Comparison of ENCODE assay signal across 8 mouse cellular contexts in genomic region chr12:4916994-4917804, GRCm38 (mm10). TPM values are rescaled to one million over a fixed set of nuclear protein-coding genes. Genes with fewer than 3 reads are reported as not detected.
DNase-seq lines count a peak whose midpoint lies in the region; ATAC-seq lines count a peak whose summit lies in the region.

Gene Atad2b (plus strand): TSS chr12:4917353.

- H3K27ac ChIP-seq in brown adipose tissue, adult 24 weeks (replicated peaks; ENCODE audit: low read depth, low read length): peak within 1 kb of the TSS; percentile 87
- peak within 1 kb of the TSS; percentile 93 to 98 for H3K27ac ChIP-seq in heart, embryonic 14.5 days (replicated peaks in 1 of 2; ENCODE audit: control insufficient read depth in 1 of 2, insufficient read depth in 1 of 2, low read depth in 2 of 2, low read length in 2 of 2)
- H3K27ac ChIP-seq in liver, embryonic 13.5 days: peak within 1 kb of the TSS; percentile 93
- peak within 1 kb of the TSS; percentile 97 for H3K27ac ChIP-seq in stomach, embryonic 16.5 days (ENCODE audit: low read length)

- WGBS in heart, embryonic 14.5 days: under 1% methylated on average over 81 of the region's 89 CpGs
- under 1% methylated on average over 88 of the region's 89 CpGs for WGBS in liver, embryonic 13.5 days (ENCODE audit: insufficient replicate concordance)
- under 1% methylated on average over 74 of the region's 89 CpGs for WGBS in stomach, embryonic 16.5 days

- DNase-seq in CD4-positive, CD25-positive, alpha-beta regulatory T cell, adult 2 months (ENCODE audit: low read depth, low spot score): peak; percentile 99
- DNase-seq in fibroblast of lung, adult 2 months (ENCODE audit: low read depth): peak; percentile 91
- DNase-seq in kidney, postnatal 14 days: peak; percentile 98
- peak; percentile 97 for DNase-seq in liver, embryonic 13.5 days
- DNase-seq in neural tube, embryonic 10.5 days (ENCODE audit: extremely low spot score, low spot score): peak; percentile 98

- H3K9me3 ChIP-seq in heart, embryonic 14.5 days (ENCODE audit: control insufficient read depth, low read length): no peaks in the 10 kb centered on the region
- H3K9me3 ChIP-seq in liver, embryonic 13.5 days (replicated peaks): no peaks in the 10 kb centered on the region
- no peaks in the 10 kb centered on the region for H3K9me3 ChIP-seq in stomach, embryonic 16.5 days (replicated peaks; ENCODE audit: control insufficient read depth, low read length)

- H3K9ac ChIP-seq in heart, embryonic 14.5 days (ENCODE audit: low read length): peak within 1 kb of the TSS; percentile 100
- H3K9ac ChIP-seq in liver, embryonic 13.5 days: peak within 1 kb of the TSS; percentile 100
- H3K9ac ChIP-seq in stomach, embryonic 16.5 days (ENCODE audit: low read length): peak within 1 kb of the TSS; percentile 96

- ATAC-seq in heart, embryonic 14.5 days (ENCODE audit: insufficient number of reproducible peaks, insufficient read depth, low FRiP score, low read depth): peak; percentile 99
- peak; percentile 97 for ATAC-seq in liver, embryonic 13.5 days (ENCODE audit: low read depth)
- peak; percentile 98 for ATAC-seq in stomach, embryonic 16.5 days (ENCODE audit: insufficient read depth, low FRiP score)

- peak within 1 kb of the TSS; percentile 70 for H3K4me2 ChIP-seq in heart, embryonic 14.5 days (ENCODE audit: low read length)
- H3K4me2 ChIP-seq in liver, embryonic 13.5 days: peak within 1 kb of the TSS; percentile 75
- H3K4me2 ChIP-seq in stomach, embryonic 16.5 days (ENCODE audit: low read depth, low read length): peak within 1 kb of the TSS; percentile 82

- H3K27me3 ChIP-seq in heart, embryonic 14.5 days (ENCODE audit: control insufficient read depth, insufficient read depth, low read length): no peaks in the 10 kb centered on the region
- no peaks in the 10 kb centered on the region for H3K27me3 ChIP-seq in liver, embryonic 13.5 days
- H3K27me3 ChIP-seq in stomach, embryonic 16.5 days (ENCODE audit: control insufficient read depth, insufficient read depth, low read length): no peaks in the 10 kb centered on the region

- no peaks in the 10 kb centered on the region for H3K36me3 ChIP-seq in heart, embryonic 14.5 days (ENCODE audit: control insufficient read depth, insufficient read depth, low read length)
- H3K36me3 ChIP-seq in liver, embryonic 13.5 days: no peaks in the 10 kb centered on the region
- no peaks in the 10 kb centered on the region for H3K36me3 ChIP-seq in stomach, embryonic 16.5 days (ENCODE audit: control insufficient read depth, insufficient read depth, low read length)

- peak within 1 kb of the TSS; percentile 85 for H3K4me3 ChIP-seq in brown adipose tissue, adult 24 weeks (ENCODE audit: insufficient read depth, low read depth, low read length)
- peak within 1 kb of the TSS; percentile 80 to 99 for H3K4me3 ChIP-seq in heart, embryonic 14.5 days (ENCODE audit: control insufficient read depth in 1 of 2, insufficient read depth in 1 of 2, low read depth in 1 of 2, low read length in 2 of 2)
- peak within 1 kb of the TSS; percentile 98 for H3K4me3 ChIP-seq in liver, embryonic 13.5 days (replicated peaks)
- peak within 1 kb of the TSS; percentile 84 for H3K4me3 ChIP-seq in stomach, embryonic 16.5 days (replicated peaks; ENCODE audit: low read length)

- H3K4me1 ChIP-seq in brown adipose tissue, adult 24 weeks (ENCODE audit: control insufficient read depth, insufficient read depth, insufficient read length, low read length): peaks cover 2% of the 10 kb centered on the region
- H3K4me1 ChIP-seq in heart, embryonic 14.5 days (ENCODE audit: control insufficient read depth in 2 of 2, insufficient read depth in 2 of 2, low read length in 2 of 2): peaks cover 4 to 16% of the 10 kb centered on the region in 2 experiments; a peak in 3 of 4 replicates
- H3K4me1 ChIP-seq in liver, embryonic 13.5 days (replicated peaks): peaks cover 31% of the 10 kb centered on the region
- peaks cover 6% of the 10 kb centered on the region for H3K4me1 ChIP-seq in stomach, embryonic 16.5 days (ENCODE audit: control insufficient read depth, insufficient read depth, low read length)

RNA-seq across cellular contexts. Expression of gene Atad2b, which starts in this region (rescaled TPM):
- 5.7 and 6.1 TPM in 2 replicates for polyA plus RNA-seq in brown adipose tissue, adult 24 weeks (2012; ENCODE audit: insufficient read depth, insufficient read length, missing spikeins)
- 13.0 and 15.0 TPM in 2 replicates for polyA plus RNA-seq in heart, embryonic 14.5 days (2014; fragmentation: Nextera tagmentation; extraction: Ambion mirVana)
- polyA plus RNA-seq in liver, embryonic 13.5 days (2015; fragmentation: Nextera tagmentation; extraction: Ambion mirVana): 4.9 and 5.1 TPM in 2 replicates
- polyA plus RNA-seq in stomach, embryonic 16.5 days (2015; fragmentation: Nextera tagmentation; extraction: Ambion mirVana): 5.4 and 7.5 TPM in 2 replicates

Comparison
In these comparisons a context has a peak if more than half of its experiments do, and no peak if none do; other contexts are left out.
1. Peak in every context shown above with its lines: DNase-seq, ATAC-seq, H3K4me3 ChIP-seq and H3K27ac ChIP-seq.